Mouse (Mus musculus) ES-E14 (cell line): ENCODE results near the gene Wnt3. TPM values are rescaled to one million over a fixed set of nuclear protein-coding genes. Genes with fewer than 3 reads are reported as not detected.

Experiments used
- DNase-seq: peaks from one replicate; pipeline ENCODE4 v3.0.0-alpha.2; 2013; ENCODE audit warnings: low read depth, low spot score
- H3K27ac ChIP-seq: 2 replicates; pipeline ENCODE4 v1.5.1; 2012; ENCODE audit warnings: low read depth, mild to moderate bottlenecking, low read length, moderate library complexity, mixed read lengths; ENCODE audit not compliant: poor library complexity, insufficient read depth, severe bottlenecking
- H3K36me3 ChIP-seq: 2 replicates; pipeline ENCODE4 v1.6.1; 2012; ENCODE audit warnings: mild to moderate bottlenecking, low read length, moderate library complexity, mixed read lengths; ENCODE audit not compliant: control insufficient read depth, poor library complexity, insufficient read depth, severe bottlenecking
- H3K4me1 ChIP-seq, 2 experiments: fragments of 150-350 bp in 1 of 2; sonication (generic) in 1 of 2; 2 replicates each; pipeline ENCODE4 v1.6.1; 2012; ENCODE audit warnings: low read length in 2 of 2, mild to moderate bottlenecking in 1 of 2, mixed read lengths in 1 of 2; ENCODE audit not compliant: control insufficient read depth in 2 of 2, insufficient read depth in 2 of 2, poor library complexity in 1 of 2
- H3K4me3 ChIP-seq, 2 experiments: fragments of 150-350 bp in 1 of 2; sonication (generic) in 1 of 2; 2 replicates each; pipeline ENCODE4 v1.5.1; 2012; ENCODE audit warnings: low read length in 2 of 2, low read depth in 1 of 2, mild to moderate bottlenecking in 1 of 2, mixed read lengths in 1 of 2; ENCODE audit not compliant: insufficient read depth in 1 of 2, poor library complexity in 1 of 2, severe bottlenecking in 1 of 2
- H3K9ac ChIP-seq: 2 replicates; pipeline ENCODE4 v1.6.1; 2012; ENCODE audit warnings: low read depth, mild to moderate bottlenecking, low read length, mixed read lengths; ENCODE audit not compliant: poor library complexity, insufficient read depth, severe bottlenecking
- H3K9me3 ChIP-seq: fragments of 150-350 bp; sonication (generic); 2 replicates; pipeline ENCODE4 v1.6.1; 2012; ENCODE audit warnings: low read depth, mild to moderate bottlenecking, low read length; ENCODE audit not compliant: control insufficient read depth, insufficient read depth
- CHD2 ChIP-seq: IDR thresholded peaks from 2 replicates; pipeline ENCODE4 v1.6.1; 2014; ENCODE audit warnings: mild to moderate bottlenecking, low read depth, low read length, inconsistent platforms
- HCFC1 ChIP-seq: IDR thresholded peaks from 2 replicates; pipeline ENCODE4 v1.6.1; 2012; ENCODE audit warnings: low read length, inconsistent platforms, borderline replicate concordance; ENCODE audit not compliant: insufficient read depth
- MAFK ChIP-seq: IDR thresholded peaks from 2 replicates; pipeline ENCODE4 v1.6.1; 2014; ENCODE audit warnings: mild to moderate bottlenecking, low read depth, low read length, inconsistent platforms; ENCODE audit not compliant: insufficient read depth
- ZC3H11A ChIP-seq: IDR thresholded peaks from 2 replicates; pipeline ENCODE4 v1.6.1; 2012; ENCODE audit warnings: low read depth, mild to moderate bottlenecking, inconsistent platforms, low read length, borderline replicate concordance
- ZNF384 ChIP-seq: IDR thresholded peaks from 2 replicates; pipeline ENCODE4 v1.6.1; 2012; ENCODE audit warnings: low read depth, low read length, inconsistent platforms
- in situ Hi-C, 2 experiments: fragments of 600-800 bp; cut with MboI; formaldehyde crosslinking; loops; one replicate each; pipeline ENCODE4 v1.15.1; 2025; ENCODE audit warnings: low sequenced_read_pairs in 2 of 2, inconsistent platforms in 1 of 2; ENCODE audit not compliant: unreplicated experiment in 2 of 2
- total RNA-seq: library from RNA; depleted of rRNA; stranded (reverse); fragments of 300-350 nt; gene quantifications from 2 replicates; pipeline ENCODE4 v1.2.3, GENCODE M21; 2012

Wnt3 gene
- total RNA-seq, 1 experiment = 7.5 TPM

DNA sequence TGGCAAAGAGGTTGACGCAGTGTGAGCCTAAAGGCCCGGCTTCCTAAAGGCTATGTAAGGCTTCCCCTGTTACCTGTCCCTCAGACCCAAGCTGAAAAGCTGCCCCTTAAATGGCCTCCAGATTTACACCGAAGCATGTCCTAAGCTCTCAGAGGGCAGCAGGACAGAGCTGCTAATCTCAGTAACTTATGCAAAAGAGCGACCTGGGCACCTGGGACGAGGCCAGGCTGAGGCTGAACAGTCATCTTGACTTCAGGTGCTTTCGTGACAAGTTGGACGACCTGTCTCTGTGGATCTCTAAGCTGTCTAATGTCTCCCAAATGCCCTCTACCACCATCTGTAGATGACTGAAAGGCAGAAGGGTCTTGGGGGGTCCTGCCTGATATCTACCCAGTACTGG, 41.6 kb upstream of the Wnt3 start:
- H3K4me1 ChIP-seq = peaks cover 0 to 4% of the 10 kb centered on the region in 2 experiments; a peak in 1 of 4 replicates
- no peaks in the 10 kb centered on the region for H3K9me3 ChIP-seq
- no peak for DNase-seq
- no peaks in the 10 kb centered on the region for H3K36me3 ChIP-seq
- TF ChIP-seq CHD2 (no peak), ZC3H11A (no peak), MAFK (no peak), ZNF384 (no peak), HCFC1 (no peak)
- in situ Hi-C loops = no loop called here
- H3K4me3 ChIP-seq = no peak overlapping the region
- no peak overlapping the region for H3K27ac ChIP-seq
- H3K9ac ChIP-seq = no peak overlapping the region

DNA sequence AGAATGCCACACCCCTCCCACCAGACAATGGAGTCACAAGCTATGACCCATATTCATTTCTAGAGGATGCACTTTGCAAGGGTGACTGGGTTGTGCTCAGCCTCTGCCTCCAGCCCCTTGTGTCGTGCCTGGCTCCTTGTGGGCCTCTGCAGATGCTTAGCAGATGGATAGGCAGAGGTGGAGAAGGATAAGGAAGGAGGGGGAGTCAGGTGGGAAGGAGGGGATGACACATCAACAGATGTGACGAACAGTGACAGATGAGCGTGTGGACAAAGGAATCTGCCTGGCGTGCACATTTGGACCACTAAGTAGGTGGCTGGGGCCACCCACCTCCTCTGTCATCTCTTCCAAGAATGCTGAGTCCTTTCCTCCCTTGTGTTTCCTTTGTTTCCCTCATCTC, 40.9 kb upstream of the Wnt3 start:
- in situ Hi-C loops = no loop called here

DNA sequence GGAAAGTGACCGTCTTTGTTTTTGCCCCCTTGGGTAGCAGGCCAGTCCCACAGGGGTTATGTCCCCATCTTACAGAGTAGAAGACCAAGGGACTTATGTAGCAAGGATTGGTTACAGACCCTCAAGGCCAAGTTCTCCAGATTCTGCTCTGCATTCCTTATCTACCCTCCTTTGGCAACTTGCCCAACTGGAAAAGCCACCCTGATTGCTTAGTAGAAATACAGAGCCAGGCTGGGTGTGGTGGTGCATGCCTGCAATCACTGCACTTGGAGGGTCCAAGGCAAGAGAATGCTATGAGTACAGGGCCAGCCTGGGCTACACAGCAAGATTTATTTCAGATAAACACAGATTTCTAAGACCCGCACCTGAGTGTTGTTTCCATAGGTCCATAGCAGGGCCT, 40.0 kb upstream of the Wnt3 start:
- no peak overlapping the region for H3K4me3 ChIP-seq
- no peak for DNase-seq
- H3K27ac ChIP-seq = no peak overlapping the region
- no peak overlapping the region for H3K9ac ChIP-seq
- no peaks in the 10 kb centered on the region for H3K36me3 ChIP-seq
- TF ChIP-seq ZNF384 = no peak
- no peak for TF ChIP-seq HCFC1
- TF ChIP-seq MAFK = no peak
- no peak for TF ChIP-seq CHD2
- TF ChIP-seq ZC3H11A = no peak
- H3K9me3 ChIP-seq = no peaks in the 10 kb centered on the region
- H3K4me1 ChIP-seq = peaks cover 0 to 4% of the 10 kb centered on the region in 2 experiments; a peak in 1 of 4 replicates
- in situ Hi-C loops = no loop called here

More for the DNA sequence above, 40.9 kb upstream of the Wnt3 start:
- Histone ChIP-seq H3K27ac (no peak overlapping the region), H3K9ac (no peak overlapping the region), H3K9me3 (no peaks in the 10 kb centered on the region), H3K4me3 (no peak overlapping the region), H3K4me1 (peaks cover 0 to 4% of the 10 kb centered on the region in 2 experiments; a peak in 1 of 4 replicates), H3K36me3 (no peaks in the 10 kb centered on the region)
- DNase-seq = no peak
- TF ChIP-seq HCFC1 (no peak), ZC3H11A (no peak), MAFK (no peak)

DNA sequence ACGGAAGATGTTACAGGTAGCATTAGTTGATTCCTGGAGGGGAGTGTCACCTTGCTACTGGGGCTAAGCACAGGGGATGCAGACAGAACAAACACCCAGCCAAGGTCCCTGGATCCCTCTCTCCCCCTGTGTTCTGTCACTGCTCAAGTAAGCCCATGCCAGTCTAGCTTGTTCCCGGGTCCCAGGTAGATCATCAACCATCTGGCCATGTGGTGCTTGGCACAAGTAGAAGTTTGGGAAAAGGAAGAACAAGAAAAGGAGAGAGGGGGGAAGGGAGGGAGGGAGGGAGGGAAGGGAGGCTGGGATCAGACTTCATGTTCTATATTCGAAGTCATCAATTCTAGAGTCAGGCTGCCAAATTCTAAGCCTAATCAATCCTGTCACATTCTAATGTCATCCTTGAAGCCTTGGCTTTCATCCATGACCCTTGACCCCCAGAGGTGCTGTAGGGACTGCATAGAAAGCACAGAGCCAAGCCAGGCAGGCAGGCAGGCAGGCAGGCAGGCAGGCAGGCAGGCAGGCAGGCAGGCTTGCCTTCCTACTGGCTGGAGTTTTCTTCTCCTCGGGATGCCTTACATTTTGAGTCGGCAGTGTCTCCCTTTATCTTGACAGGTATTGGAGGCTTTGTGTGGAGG, 39.4 kb upstream of the Wnt3 start:
- in situ Hi-C loops = no loop called here
- Histone ChIP-seq H3K9me3 (no peaks in the 10 kb centered on the region), H3K27ac (no peak overlapping the region), H3K36me3 (no peaks in the 10 kb centered on the region), H3K9ac (no peak overlapping the region), H3K4me3 (no peak overlapping the region), H3K4me1 (peaks cover 0 to 4% of the 10 kb centered on the region in 2 experiments; a peak in 1 of 4 replicates)
- no peak for TF ChIP-seq CHD2
- TF ChIP-seq MAFK = no peak
- no peak for TF ChIP-seq ZC3H11A
- no peak for TF ChIP-seq ZNF384
- no peak for TF ChIP-seq HCFC1
- DNase-seq = no peak
